Mouse (Mus musculus) retina, adult 2 months (tissue): ENCODE data around the gene Dtx1.

Source experiments
- DNase-seq: peaks from one replicate; pipeline ENCODE4 v3.0.0-alpha.2; 2012; ENCODE audit warnings: low read depth, low spot score

Gene Dtx1

GRCm38 (mm10) chr5:120711827-120712226, at the start of gene Dtx1:
Gene Dtx1, minus strand, starts transcription at chr5:120711927.
- DNase-seq: no peak

- no peak for DNase-seq
Observed at GRCm38 (mm10) chr5:120754215-120754614, 42.5 kb upstream of the Dtx1 start.

- no peak for DNase-seq
Observed at GRCm38 (mm10) chr5:120752786-120753185, 41.1 kb upstream of the Dtx1 start.

- no peak for DNase-seq
Observed at GRCm38 (mm10) chr5:120751206-120751605, 39.5 kb upstream of the Dtx1 start.

- DNase-seq: no peak
Observed at GRCm38 (mm10) chr5:120749688-120750087, 38.0 kb upstream of the Dtx1 start, which contains the start of gene Oas2. Gene Oas2, minus strand, starts transcription at chr5:120749853.

- DNase-seq: peak; percentile 34
Observed at GRCm38 (mm10) chr5:120746451-120746850, 34.7 kb upstream of the Dtx1 start.

- no peak for DNase-seq
Observed at GRCm38 (mm10) chr5:120742125-120742524, 30.4 kb upstream of the Dtx1 start.

GRCm38 (mm10) chr5:120734380-120734990, 22.8 kb upstream of the Dtx1 start:
- DNase-seq: no peak

- no peak for DNase-seq
Observed at GRCm38 (mm10) chr5:120733696-120734095, 22.0 kb upstream of the Dtx1 start.

- DNase-seq: no peak
Observed at GRCm38 (mm10) chr5:120732740-120733139, 21.0 kb upstream of the Dtx1 start.

GRCm38 (mm10) chr5:120729319-120729718, 17.6 kb upstream of the Dtx1 start:
- no peak for DNase-seq

- no peak for DNase-seq
Observed at GRCm38 (mm10) chr5:120725811-120726455, 14.2 kb upstream of the Dtx1 start.

GRCm38 (mm10) chr5:120721005-120721404, 9.3 kb upstream of the Dtx1 start:
- no peak for DNase-seq

GRCm38 (mm10) chr5:120718600-120719378, 7.1 kb upstream of the Dtx1 start:
- no peak for DNase-seq

GRCm38 (mm10) chr5:120717136-120717535, 5.4 kb upstream of the Dtx1 start:
- no peak for DNase-seq

GRCm38 (mm10) chr5:120714314-120714713, 2.6 kb upstream of the Dtx1 start:
- no peak for DNase-seq

GRCm38 (mm10) chr5:120712721-120713120, 994 bp upstream of the Dtx1 start:
- DNase-seq: no peak

- DNase-seq: no peak
Observed at GRCm38 (mm10) chr5:120711416-120711815, 311 bp downstream of the Dtx1 start.

- no peak for DNase-seq
Observed at GRCm38 (mm10) chr5:120710826-120711248, 890 bp downstream of the Dtx1 start.

- no peak for DNase-seq
Observed at GRCm38 (mm10) chr5:120710161-120710825, 1.4 kb downstream of the Dtx1 start.

GRCm38 (mm10) chr5:120706976-120707375, 4.8 kb downstream of the Dtx1 start:
- no peak for DNase-seq

GRCm38 (mm10) chr5:120706541-120706940, 5.2 kb downstream of the Dtx1 start:
- no peak for DNase-seq
